Mouse (Mus musculus) neural tube, embryonic 12.5 days (tissue): ENCODE measurements at regions not wholly inside any gene's neighbourhood (a gene's known extent, or its start where the extent isn't known, plus 50 kb on each side); places are given as distances from the start of the nearest gene placed in this dataset.

ENCODE experiments used
- ATAC-seq: fragments of 200-750 bp; cut with Nextera tagmentation; 2 replicates; pipeline ENCODE4 v1.8.0; 2017; ENCODE audit warnings: low read depth, mild to moderate bottlenecking, moderate TSS enrichment, moderate library complexity; ENCODE audit not compliant: low FRiP score
- H3K27ac ChIP-seq: fragments of 300-500 bp; sonication (generic); 2 replicates; pipeline ENCODE4 v1.5.1; 2016
- H3K27me3 ChIP-seq: fragments of 300-500 bp; sonication (generic); replicated peaks from 2 replicates; pipeline ENCODE4 v1.6.1; 2016; ENCODE audit warnings: mild to moderate bottlenecking
- H3K36me3 ChIP-seq: fragments of 300-500 bp; sonication (generic); 2 replicates; pipeline ENCODE4 v1.6.1; 2016; ENCODE audit warnings: mild to moderate bottlenecking
- H3K4me1 ChIP-seq: fragments of 300-500 bp; sonication (generic); 2 replicates; pipeline ENCODE4 v1.6.1; 2016
- H3K4me2 ChIP-seq: fragments of 300-500 bp; sonication (generic); replicated peaks from 2 replicates; pipeline ENCODE4 v1.6.1; 2016; ENCODE audit warnings: mild to moderate bottlenecking
- H3K4me3 ChIP-seq: fragments of 300-500 bp; sonication (generic); 2 replicates; pipeline ENCODE4 v1.5.1; 2016
- H3K9ac ChIP-seq: fragments of 300-500 bp; sonication (generic); 2 replicates; pipeline ENCODE4 v1.6.1; 2016; ENCODE audit warnings: mild to moderate bottlenecking
- H3K9me3 ChIP-seq: fragments of 300-500 bp; sonication (generic); 2 replicates; pipeline ENCODE4 v1.6.1; 2016; ENCODE audit warnings: mild to moderate bottlenecking
- WGBS: fragments of 180-500 bp; shearing (Covaris S2); methylation state at CpG from one replicate; pipeline ENCODE4 v1.1.7; 2016; 5-methylcytosine and 5-hydroxymethylcytosine counted together

GRCm38 (mm10) chr3:37909008-37909407 is 184.7 kb upstream of the Gm5148 start:
- H3K9me3 ChIP-seq: no peaks in the 10 kb centered on the region

GRCm38 (mm10) chr3:37908456-37908855 is 184.2 kb upstream of the Gm5148 start:
- H3K27me3 ChIP-seq: peaks cover 27% of the 10 kb centered on the region
- H3K4me2 ChIP-seq: no peak overlapping the region
- no peak overlapping the region for H3K4me3 ChIP-seq
- no peak for ATAC-seq
- no peaks in the 10 kb centered on the region for H3K36me3 ChIP-seq
- no peak overlapping the region for H3K9ac ChIP-seq
- H3K4me1 ChIP-seq: peaks cover 17% of the 10 kb centered on the region
- no peak overlapping the region for H3K27ac ChIP-seq
- WGBS: 65% methylated on average over 6 of the region's 6 CpGs
- no peaks in the 10 kb centered on the region for H3K9me3 ChIP-seq

More at GRCm38 (mm10) chr3:37909008-37909407, 184.7 kb upstream of the Gm5148 start:
- Histone ChIP-seq H3K36me3 (no peaks in the 10 kb centered on the region), H3K4me1 (peaks cover 17% of the 10 kb centered on the region), H3K27ac (no peak overlapping the region), H3K9ac (no peak overlapping the region), H3K4me3 (no peak overlapping the region), H3K4me2 (no peak overlapping the region), H3K27me3 (peaks cover 26% of the 10 kb centered on the region)
- WGBS: 93% methylated on average over 2 of the region's 2 CpGs
- no peak for ATAC-seq

- Histone ChIP-seq H3K36me3 (no peaks in the 10 kb centered on the region), H3K4me2 (peak overlapping the region; percentile 40), H3K9me3 (no peaks in the 10 kb centered on the region), H3K9ac (no peak overlapping the region), H3K27ac (no peak overlapping the region), H3K4me1 (peaks cover 17% of the 10 kb centered on the region), H3K4me3 (no peak overlapping the region), H3K27me3 (peaks cover 31% of the 10 kb centered on the region)
- 32% methylated on average over 14 of the region's 14 CpGs for WGBS
- ATAC-seq: peak; percentile 59
These were observed 183.3 kb upstream of the Gm5148 start for GRCm38 (mm10) chr3:37907432-37908088.

- Histone ChIP-seq H3K27ac (no peak overlapping the region), H3K36me3 (no peaks in the 10 kb centered on the region), H3K9ac (no peak overlapping the region), H3K27me3 (peaks cover 28% of the 10 kb centered on the region), H3K9me3 (no peaks in the 10 kb centered on the region), H3K4me1 (peaks cover 17% of the 10 kb centered on the region), H3K4me3 (no peak overlapping the region), H3K4me2 (peak overlapping the region; percentile 40)
- 8% methylated on average over 5 of the region's 5 CpGs for WGBS
- ATAC-seq: peak; percentile 96
These were observed 182.5 kb upstream of the Gm5148 start for GRCm38 (mm10) chr3:37906806-37907251.

- H3K27ac ChIP-seq: no peak overlapping the region
- H3K27me3 ChIP-seq: peaks cover 39% of the 10 kb centered on the region; the same call in 1 of the 2 replicates
- H3K4me3 ChIP-seq: no peak overlapping the region
- H3K4me1 ChIP-seq: peaks cover 17% of the 10 kb centered on the region
- no peak overlapping the region for H3K4me2 ChIP-seq
- H3K9me3 ChIP-seq: no peaks in the 10 kb centered on the region
- H3K36me3 ChIP-seq: no peaks in the 10 kb centered on the region
- 83% methylated on average over 3 of the region's 3 CpGs for WGBS
- no peak for ATAC-seq
- H3K9ac ChIP-seq: no peak overlapping the region
These were observed 179.9 kb upstream of the Gm5148 start for GRCm38 (mm10) chr3:37904188-37904587.

- ATAC-seq: no peak
- no peak overlapping the region for H3K9ac ChIP-seq
- 72% methylated on average over 3 of the region's 3 CpGs for WGBS
- no peak overlapping the region for H3K4me2 ChIP-seq
- no peaks in the 10 kb centered on the region for H3K36me3 ChIP-seq
- H3K4me3 ChIP-seq: no peak overlapping the region
- peaks cover 39% of the 10 kb centered on the region for H3K27me3 ChIP-seq
- no peaks in the 10 kb centered on the region for H3K9me3 ChIP-seq
- H3K4me1 ChIP-seq: peaks cover 16% of the 10 kb centered on the region
- no peak overlapping the region for H3K27ac ChIP-seq
These were observed 179.2 kb upstream of the Gm5148 start for GRCm38 (mm10) chr3:37903482-37903881.

GRCm38 (mm10) chr3:37903021-37903420 is 178.7 kb upstream of the Gm5148 start:
- Histone ChIP-seq H3K9ac (no peak overlapping the region), H3K9me3 (no peaks in the 10 kb centered on the region), H3K4me2 (no peak overlapping the region), H3K27me3 (peaks cover 38% of the 10 kb centered on the region), H3K4me3 (no peak overlapping the region), H3K27ac (no peak overlapping the region), H3K4me1 (peaks cover 14% of the 10 kb centered on the region), H3K36me3 (no peaks in the 10 kb centered on the region)
- ATAC-seq: no peak
- 89% methylated on average over 4 of the region's 4 CpGs for WGBS

GRCm38 (mm10) chr3:37897392-37897791 is 173.1 kb upstream of the Gm5148 start:
- Histone ChIP-seq H3K4me2 (peak overlapping the region; percentile 55), H3K27ac (no peak overlapping the region), H3K9me3 (no peaks in the 10 kb centered on the region)

GRCm38 (mm10) chr3:37896821-37897311 is 172.6 kb upstream of the Gm5148 start:
- under 1% methylated on average over 17 of the region's 17 CpGs for WGBS
- peak overlapping the region; percentile 13; the same call in 1 of the 2 replicates for H3K4me3 ChIP-seq
- no peak overlapping the region for H3K9ac ChIP-seq

More at GRCm38 (mm10) chr3:37897392-37897791, 173.1 kb upstream of the Gm5148 start:
- peaks cover 8% of the 10 kb centered on the region; the same call in 1 of the 2 replicates for H3K4me1 ChIP-seq
- no peaks in the 10 kb centered on the region for H3K36me3 ChIP-seq
- H3K27me3 ChIP-seq: peaks cover 29% of the 10 kb centered on the region
- ATAC-seq: peak; percentile 34; the same call in 1 of the 2 replicates
- H3K4me3 ChIP-seq: no peak overlapping the region
- 28% methylated on average over 3 of the region's 3 CpGs for WGBS
- H3K9ac ChIP-seq: no peak overlapping the region

GRCm38 (mm10) chr3:37894599-37894998 is 170.3 kb upstream of the Gm5148 start:
- no peak for ATAC-seq
- Histone ChIP-seq H3K4me3 (no peak overlapping the region), H3K36me3 (no peaks in the 10 kb centered on the region), H3K9ac (no peak overlapping the region), H3K4me1 (peaks cover 8% of the 10 kb centered on the region; the same call in 1 of the 2 replicates), H3K27me3 (peaks cover 9% of the 10 kb centered on the region), H3K9me3 (no peaks in the 10 kb centered on the region), H3K27ac (no peak overlapping the region), H3K4me2 (no peak overlapping the region)
- WGBS: 97% methylated on average over 2 of the region's 2 CpGs

More at GRCm38 (mm10) chr3:37896821-37897311, 172.6 kb upstream of the Gm5148 start:
- ATAC-seq: peak; percentile 92
- H3K36me3 ChIP-seq: no peaks in the 10 kb centered on the region
- H3K9me3 ChIP-seq: no peaks in the 10 kb centered on the region
- peak overlapping the region; percentile 55 for H3K4me2 ChIP-seq
- no peak overlapping the region for H3K27ac ChIP-seq
- H3K4me1 ChIP-seq: peaks cover 8% of the 10 kb centered on the region; the same call in 1 of the 2 replicates
- peaks cover 27% of the 10 kb centered on the region for H3K27me3 ChIP-seq

GRCm38 (mm10) chr3:37890202-37890601 is 165.9 kb upstream of the Gm5148 start:
- Histone ChIP-seq H3K4me2 (no peak overlapping the region), H3K27ac (no peak overlapping the region), H3K36me3 (no peaks in the 10 kb centered on the region), H3K4me1 (no peaks in the 10 kb centered on the region), H3K9me3 (no peaks in the 10 kb centered on the region), H3K9ac (no peak overlapping the region), H3K4me3 (no peak overlapping the region), H3K27me3 (peaks cover 5% of the 10 kb centered on the region; the same call in 1 of the 2 replicates)
- no peak for ATAC-seq
- 76% methylated on average over 1 of the region's 1 CpGs for WGBS

- 56% methylated on average over 6 of the region's 6 CpGs for WGBS
- ATAC-seq: no peak
- Histone ChIP-seq H3K4me3 (no peak overlapping the region), H3K36me3 (no peaks in the 10 kb centered on the region), H3K9ac (no peak overlapping the region), H3K9me3 (no peaks in the 10 kb centered on the region), H3K4me1 (no peaks in the 10 kb centered on the region), H3K27me3 (no peaks in the 10 kb centered on the region), H3K27ac (no peak overlapping the region), H3K4me2 (no peak overlapping the region)
These were observed 164.2 kb upstream of the Gm5148 start for GRCm38 (mm10) chr3:37888455-37888854.
